Comparison of ENCODE assay signal across 11 mouse cellular contexts in the genomic region with DNA sequence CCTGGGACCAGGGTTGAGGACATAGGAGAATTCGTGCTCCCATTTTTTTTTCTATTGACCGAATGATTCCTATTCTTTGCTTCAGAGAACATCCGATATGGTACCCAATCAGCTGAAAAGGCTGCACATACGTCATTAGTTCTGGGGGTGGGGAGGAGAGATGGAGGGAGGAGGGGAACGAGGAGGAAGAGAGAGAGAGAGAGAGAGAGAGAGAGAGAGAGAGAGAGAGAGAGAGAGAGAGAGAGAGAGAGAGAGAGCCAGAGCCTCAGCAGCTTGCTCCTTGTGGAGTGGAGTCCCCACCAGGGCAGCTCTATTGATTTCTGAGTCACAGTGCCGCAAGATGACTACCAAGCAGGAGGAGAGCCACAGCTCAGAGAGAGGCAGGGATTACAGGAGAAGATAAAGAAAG. TPM values are rescaled to one million over a fixed set of nuclear protein-coding genes. Genes with fewer than 3 reads are reported as not detected.
DNase-seq lines count a peak whose midpoint lies in the region; ATAC-seq lines count a peak whose summit lies in the region.
"Had no signal": no experiment of that assay in that cellular context is flagged by ENCODE, and none has a peak within 500 bp of the region (broad histone marks: within the 10 kb centered on the region; RNA-seq: fewer than 3 reads in every experiment).

No protein-coding gene starts in this region.

- intact Hi-C loops in left cerebral cortex, postnatal 4 days (cut with DNase I) = loop anchor here (10.0 kb wide), 1 partner anchor 171 kb away; no protein-coding TSS in a partner anchor

- peak overlapping the region; percentile 100 for H3K27ac ChIP-seq in forebrain, embryonic 15.5 days (replicated peaks)
- H3K27ac ChIP-seq: heart, embryonic 13.5 days had no signal

- DNase-seq in right cerebral cortex, adult 18-20 months = peak; percentile 70
- no peak for DNase-seq in right cerebral cortex, postnatal 36 days (ENCODE audit: low spot score in 2 of 2)
- peak; percentile 55 for DNase-seq in left cerebral cortex, postnatal 4 days
- no peak for DNase-seq in thymus, postnatal 14 days
- DNase-seq in Muller cell, postnatal 12 days (ENCODE audit: inconsistent ontology term) = no peak
- DNase-seq in urinary bladder, postnatal 10 days (ENCODE audit: low spot score) = no peak
- DNase-seq in natural killer cell, adult 2 months (ENCODE audit: low spot score in 2 of 2) = no peak
- DNase-seq: lung, embryonic 14.5 days had no signal

- peak overlapping the region; percentile 53 for H3K9ac ChIP-seq in forebrain, embryonic 15.5 days (replicated peaks)
- H3K9ac ChIP-seq: heart, embryonic 13.5 days; lung, embryonic 14.5 days had no signal

- H3K9me3 ChIP-seq in forebrain, embryonic 15.5 days = 0 out of 2 replicates have a peak, but pooled peaks cover 2% of the 10 kb centered on the region
- H3K9me3 ChIP-seq: heart, embryonic 13.5 days had no signal

- 1% methylated on average over 6 of the region's 6 CpGs for WGBS in forebrain, embryonic 15.5 days

- H3K4me3 ChIP-seq in forebrain, embryonic 15.5 days = peak overlapping the region; percentile 53

- H3K4me2 ChIP-seq in forebrain, embryonic 15.5 days (replicated peaks) = peak overlapping the region; percentile 65
- H3K4me2 ChIP-seq: lung, embryonic 14.5 days had no signal

- ATAC-seq in forebrain, embryonic 15.5 days (replicated peaks) = peak; percentile 72

- peaks cover 6% of the 10 kb centered on the region; the same call in 1 of the 2 replicates for H3K4me1 ChIP-seq in forebrain, embryonic 15.5 days

- H3K36me3 ChIP-seq in forebrain, embryonic 15.5 days = no peaks in the 10 kb centered on the region
- H3K36me3 ChIP-seq: heart, embryonic 13.5 days had no signal

- H3K27me3 ChIP-seq in forebrain, embryonic 15.5 days = no peaks in the 10 kb centered on the region

RNA-seq across cellular contexts. Expression of a gene that starts 1.9 kb away (rescaled TPM):
- polyA plus RNA-seq in forebrain, embryonic 15.5 days (2015; fragmentation: Nextera tagmentation; extraction: Ambion mirVana) = 246 and 254 TPM in 2 replicates
- 100 to 1,000 TPM; 267 to 283 TPM for total RNA-seq in left cerebral cortex, postnatal 4 days (2021)
- polyA plus RNA-seq: C2C12; lung, embryonic 14.5 days had no signal

Comparison
In these comparisons a context has a peak if more than half of its experiments do, and no peak if none do; other contexts are left out.
1. DNase-seq: peak in right cerebral cortex, adult 18-20 months (single experiment) and left cerebral cortex, postnatal 4 days (single experiment); none in right cerebral cortex, postnatal 36 days (0 of 2), thymus, postnatal 14 days (single experiment), Muller cell, postnatal 12 days (single experiment), urinary bladder, postnatal 10 days (single experiment) and natural killer cell, adult 2 months (0 of 2).